In the genomic region with DNA sequence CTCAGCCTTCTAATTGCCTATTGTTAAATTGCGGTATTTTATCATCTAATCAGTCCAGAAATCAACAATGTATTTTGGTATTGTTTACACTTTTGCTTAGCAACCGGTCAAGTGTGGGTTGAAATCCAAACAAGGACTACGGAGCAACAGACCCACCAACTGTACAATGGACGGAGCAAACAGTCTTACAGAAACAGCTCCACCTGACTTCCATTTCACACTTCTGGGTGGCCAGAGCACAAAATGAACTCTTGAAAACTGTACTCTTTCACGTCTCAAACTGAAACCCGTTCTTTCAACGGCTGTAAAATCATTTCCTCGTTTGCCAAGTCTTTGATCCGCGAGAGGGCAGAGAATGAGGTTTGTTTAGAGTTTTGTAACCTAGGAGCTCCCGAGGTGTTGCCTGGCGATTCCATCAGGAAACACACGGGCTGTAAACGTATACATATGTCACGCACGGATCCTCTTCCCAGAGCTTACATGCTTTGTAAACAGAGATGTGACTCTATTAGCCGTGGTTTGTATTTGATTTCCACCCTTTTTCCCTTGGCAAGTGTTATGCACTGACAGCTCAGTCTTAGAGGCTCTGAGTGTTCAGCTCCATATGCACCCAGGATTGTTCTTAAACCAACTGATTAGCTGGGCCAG, we compare ENCODE assay signal across 11 mouse cellular contexts.
DNase-seq lines count a peak whose midpoint lies in the region; ATAC-seq and TF ChIP-seq lines count a peak whose summit lies in the region.
"Had no signal": no experiment of that assay in that cellular context is flagged by ENCODE, and none has a peak within 500 bp of the region (broad histone marks: within the 10 kb centered on the region; RNA-seq: fewer than 3 reads in every experiment).

No protein-coding gene starts in this region.

- H3K4me3 ChIP-seq in kidney, embryonic 16.5 days (ENCODE audit: low read length), result peak overlapping the region; percentile 10; the same call in 1 of the 2 replicates
- H3K4me3 ChIP-seq in kidney, adult 2 months (ENCODE audit: insufficient read depth, low read depth, low read length), result no peak overlapping the region
- peak overlapping the region; percentile 27; the same call in 1 of the 2 replicates for H3K4me3 ChIP-seq in brown adipose tissue, adult 24 weeks (ENCODE audit: insufficient read depth, low read depth, low read length)
- H3K4me3 ChIP-seq in intestine, embryonic 14.5 days (ENCODE audit: low read depth, low read length), result no peak overlapping the region
- H3K4me3 ChIP-seq in heart, embryonic 12.5 days, result no peak overlapping the region

- H3K9me3 ChIP-seq in kidney, embryonic 16.5 days (ENCODE audit: low read length), result no peaks in the 10 kb centered on the region
- H3K9me3 ChIP-seq in intestine, embryonic 14.5 days (ENCODE audit: control insufficient read depth, low read length), result no peaks in the 10 kb centered on the region
- H3K9me3 ChIP-seq in heart, embryonic 12.5 days (replicated peaks), result no peaks in the 10 kb centered on the region

- 25% methylated on average over 17 of the region's 17 CpGs for WGBS in kidney, embryonic 16.5 days
- WGBS in kidney, adult 2 months, result 20% methylated on average over 17 of the region's 17 CpGs
- 18% methylated on average over 17 of the region's 17 CpGs for WGBS in intestine, embryonic 14.5 days
- 76% methylated on average over 17 of the region's 17 CpGs for WGBS in heart, embryonic 12.5 days

- H3K4me2 ChIP-seq in kidney, embryonic 16.5 days (replicated peaks; ENCODE audit: low read depth, low read length), result peak overlapping the region; percentile 28
- peak overlapping the region; percentile 43 for H3K4me2 ChIP-seq in intestine, embryonic 14.5 days (ENCODE audit: low read length)
- H3K4me2 ChIP-seq in heart, embryonic 12.5 days, result no peak overlapping the region

- H3K4me1 ChIP-seq in kidney, embryonic 16.5 days (ENCODE audit: insufficient read depth, low read length), result no peaks in the 10 kb centered on the region
- no peaks in the 10 kb centered on the region for H3K4me1 ChIP-seq in kidney, adult 2 months (ENCODE audit: control insufficient read depth, insufficient read depth, low read length)
- no peaks in the 10 kb centered on the region for H3K4me1 ChIP-seq in brown adipose tissue, adult 24 weeks (ENCODE audit: control insufficient read depth, insufficient read depth, insufficient read length, low read length)
- H3K4me1 ChIP-seq in intestine, embryonic 14.5 days (replicated peaks; ENCODE audit: control insufficient read depth, insufficient read depth, low read length), result no peaks in the 10 kb centered on the region; the same call in 1 of the 2 replicates
- no peaks in the 10 kb centered on the region for H3K4me1 ChIP-seq in heart, embryonic 12.5 days (replicated peaks)

- no peaks in the 10 kb centered on the region for H3K27me3 ChIP-seq in kidney, embryonic 16.5 days (ENCODE audit: insufficient read depth, low read length)
- no peaks in the 10 kb centered on the region for H3K27me3 ChIP-seq in kidney, adult 2 months (replicated peaks; ENCODE audit: control insufficient read depth, insufficient read depth, low read length)
- no peaks in the 10 kb centered on the region for H3K27me3 ChIP-seq in intestine, embryonic 14.5 days (replicated peaks; ENCODE audit: control insufficient read depth, insufficient read depth, low read length)
- H3K27me3 ChIP-seq in heart, embryonic 12.5 days (replicated peaks), result no peaks in the 10 kb centered on the region

- no peak for TF ChIP-seq CTCF in kidney, adult 2 months (conservative IDR thresholded peaks at IDR 0.05; ENCODE audit: insufficient read depth, insufficient read length, low read depth, low read length)

- no peak for TF ChIP-seq POLR2A in kidney, adult 2 months (IDR thresholded peaks at IDR 0.05; ENCODE audit: low read depth, low read length)

- no peaks in the 10 kb centered on the region for H3K36me3 ChIP-seq in kidney, embryonic 16.5 days (ENCODE audit: insufficient read depth, low read length)
- H3K36me3 ChIP-seq in kidney, adult 2 months (ENCODE audit: control insufficient read depth, insufficient read depth, low read length), result no peaks in the 10 kb centered on the region
- H3K36me3 ChIP-seq in intestine, embryonic 14.5 days (ENCODE audit: control insufficient read depth, insufficient read depth, low read length), result no peaks in the 10 kb centered on the region
- no peaks in the 10 kb centered on the region for H3K36me3 ChIP-seq in heart, embryonic 12.5 days

- ATAC-seq in kidney, embryonic 16.5 days (ENCODE audit: low FRiP score, low TSS enrichment), result no peak
- ATAC-seq in intestine, embryonic 14.5 days (replicated peaks; ENCODE audit: low FRiP score, low TSS enrichment, low read depth), result no peak
- no peak for ATAC-seq in heart, embryonic 12.5 days (ENCODE audit: insufficient number of reproducible peaks, low FRiP score)

- H3K27ac ChIP-seq in kidney, embryonic 16.5 days (ENCODE audit: low read length), result no peak overlapping the region
- H3K27ac ChIP-seq in kidney, adult 2 months (ENCODE audit: insufficient read depth, low read depth, low read length), result no peak overlapping the region
- no peak overlapping the region for H3K27ac ChIP-seq in brown adipose tissue, adult 24 weeks (replicated peaks; ENCODE audit: low read depth, low read length)
- H3K27ac ChIP-seq in intestine, embryonic 14.5 days (ENCODE audit: low read depth), result no peak overlapping the region
- H3K27ac ChIP-seq in heart, embryonic 12.5 days (ENCODE audit: poor library complexity, severe bottlenecking), result no peak overlapping the region

- H3K9ac ChIP-seq in kidney, embryonic 16.5 days (replicated peaks; ENCODE audit: low read length), result no peak overlapping the region
- no peak overlapping the region for H3K9ac ChIP-seq in intestine, embryonic 14.5 days (ENCODE audit: low read length)
- H3K9ac ChIP-seq in heart, embryonic 12.5 days, result no peak overlapping the region

- DNase-seq in kidney, adult 2 months, result no peak
- DNase-seq in intestine, embryonic 14.5 days (ENCODE audit: low spot score), result peak; percentile 51
- DNase-seq in lung, postnatal 10 days, result peak; percentile 15
- no peak for DNase-seq in adipocyte (ENCODE audit: low spot score)
- DNase-seq in frontal cortex, postnatal 10 days (ENCODE audit: low spot score in 2 of 2), result no peak
- DNase-seq: cerebellum, adult 11-12 months; gastrocnemius, postnatal 36 days; spleen, adult 18-20 months had no signal

Comparison
In these comparisons a context has a peak if more than half of its experiments do, and no peak if none do; other contexts are left out.
1. H3K4me3 ChIP-seq: peak in kidney, embryonic 16.5 days (single experiment) and brown adipose tissue, adult 24 weeks (single experiment); none in kidney, adult 2 months (single experiment), intestine, embryonic 14.5 days (single experiment) and heart, embryonic 12.5 days (single experiment).
2. DNase-seq: peak in intestine, embryonic 14.5 days (single experiment) and lung, postnatal 10 days (single experiment); none in kidney, adult 2 months (single experiment), adipocyte (single experiment) and frontal cortex, postnatal 10 days (0 of 2).